Mouse (Mus musculus): ENCODE data around the gene Olfr474. TPM values are rescaled to one million over a fixed set of nuclear protein-coding genes. Genes with fewer than 3 reads are reported as not detected.
"Not testable (repeated sequence)": the region's sequence is repeated elsewhere in the genome, so short reads cannot be mapped to it uniquely, and the experiment has no call there.

The Olfr474 gene
- total RNA-seq (2018; cell fraction: chromatin; rRNA removed), result not detected
- not detected for total RNA-seq (2018; cell fraction: cytosol; rRNA removed)
- total RNA-seq (2018; cell fraction: nucleus; rRNA removed), result not detected
- not detected in 3 replicates for polyA plus RNA-seq (2018)

GRCm38 (mm10) chr7:107954343-107954742 lies at the start of gene Olfr474:
Olfr474 (plus strand) TSS chr7:107954643.
- 87% methylated on average over 1 of the region's 1 CpGs for WGBS (ENCODE audit: missing documents)
- Histone ChIP-seq H3K4me3 (ENCODE audit: inconsistent target) (no peak within 1 kb of the TSS), H3K36me3 (ENCODE audit: inconsistent target) (no peaks in the 10 kb centered on the region), H3K79me2 (ENCODE audit: inconsistent target) (no peaks in the 10 kb centered on the region), H3K27ac (no peak within 1 kb of the TSS)

GRCm38 (mm10) chr7:107930146-107930545 lies 24.3 kb upstream of the Olfr474 start, which contains the start of gene Olfr473:
Olfr473 (plus strand) TSS chr7:107930446.
- no peaks in the 10 kb centered on the region for H3K36me3 ChIP-seq (ENCODE audit: inconsistent target)
- no peak within 1 kb of the TSS for H3K4me3 ChIP-seq (ENCODE audit: inconsistent target)
- 80% methylated on average over 1 of the region's 1 CpGs for WGBS (ENCODE audit: missing documents)
- no peak within 1 kb of the TSS for H3K27ac ChIP-seq
- H3K79me2 ChIP-seq (ENCODE audit: inconsistent target), result no peaks in the 10 kb centered on the region

GRCm38 (mm10) chr7:107952539-107952938 lies 1.9 kb upstream of the Olfr474 start:
- H3K36me3 ChIP-seq (ENCODE audit: inconsistent target); H3K79me2 ChIP-seq (ENCODE audit: inconsistent target); H3K27ac ChIP-seq; H3K4me3 ChIP-seq (ENCODE audit: inconsistent target): not testable (repeated sequence)
- WGBS (ENCODE audit: missing documents), result 97% methylated on average over 6 of the region's 12 CpGs

GRCm38 (mm10) chr7:107964503-107964902 lies 10.1 kb downstream of the Olfr474 start, which contains the start of gene Olfr476:
Olfr476 (plus strand) TSS chr7:107964803.
- H3K79me2 ChIP-seq (ENCODE audit: inconsistent target), result no peaks in the 10 kb centered on the region
- H3K36me3 ChIP-seq (ENCODE audit: inconsistent target), result no peaks in the 10 kb centered on the region
- no peak within 1 kb of the TSS for H3K27ac ChIP-seq
- H3K4me3 ChIP-seq (ENCODE audit: inconsistent target), result no peak within 1 kb of the TSS
- WGBS (ENCODE audit: missing documents), result 60% methylated on average over 1 of the region's 1 CpGs

GRCm38 (mm10) chr7:107986393-107986792 lies 31.9 kb downstream of the Olfr474 start, which contains the start of gene Olfr477:
Olfr477 (plus strand) TSS chr7:107986693.
- Histone ChIP-seq H3K79me2 (ENCODE audit: inconsistent target) (no peaks in the 10 kb centered on the region), H3K36me3 (ENCODE audit: inconsistent target) (no peaks in the 10 kb centered on the region), H3K4me3 (ENCODE audit: inconsistent target) (no peak within 1 kb of the TSS), H3K27ac (no peak within 1 kb of the TSS)
- WGBS (ENCODE audit: missing documents), result 74% methylated on average over 2 of the region's 2 CpGs

Other genes starting within 250 kb of the Olfr474 start
- not detected in 3 replicates for gene Cyb5r2, start 196.6 kb upstream of the Olfr474 start, polyA plus RNA-seq (2018)
- not detected in 3 replicates for gene Ovch2, start 153.4 kb upstream of the Olfr474 start, polyA plus RNA-seq (2018)
- gene Olfr467, start 142.4 kb upstream of the Olfr474 start, polyA plus RNA-seq (2018), result not detected in 3 replicates
- gene Olfr469, start 129.1 kb upstream of the Olfr474 start, polyA plus RNA-seq (2018), result not detected in 3 replicates
- not detected in 3 replicates for gene Olfr470, start 107.2 kb upstream of the Olfr474 start, polyA plus RNA-seq (2018)
- gene Olfr472, start 56.7 kb upstream of the Olfr474 start, polyA plus RNA-seq (2018), result not detected in 3 replicates
- gene Olfr473, start 24.2 kb upstream of the Olfr474 start, polyA plus RNA-seq (2018), result not detected in 3 replicates
- gene Olfr476, start 10.2 kb downstream of the Olfr474 start, polyA plus RNA-seq (2018), result not detected in 3 replicates
- not detected in 3 replicates for gene Olfr477, start 32.0 kb downstream of the Olfr474 start, polyA plus RNA-seq (2018)
- not detected in 3 replicates for gene Olfr478, start 79.3 kb downstream of the Olfr474 start, polyA plus RNA-seq (2018)
- not detected in 3 replicates for gene Olfr479, start 96.0 kb downstream of the Olfr474 start, polyA plus RNA-seq (2018)
- not detected in 3 replicates for gene Olfr480, start 112.7 kb downstream of the Olfr474 start, polyA plus RNA-seq (2018)
- gene Olfr481, start 125.2 kb downstream of the Olfr474 start, polyA plus RNA-seq (2018), result not detected in 3 replicates
- gene Olfr482, start 142.9 kb downstream of the Olfr474 start, polyA plus RNA-seq (2018), result 0.11 TPM in 1 of 3 replicates, not detected in the others
- not detected in 3 replicates for gene Olfr483, start 146.2 kb downstream of the Olfr474 start, polyA plus RNA-seq (2018)
- not detected in 3 replicates for gene Olfr484, start 172.8 kb downstream of the Olfr474 start, polyA plus RNA-seq (2018)
- gene Olfr485, start 205.2 kb downstream of the Olfr474 start, polyA plus RNA-seq (2018), result not detected in 3 replicates
- gene Olfr486, start 218.1 kb downstream of the Olfr474 start, polyA plus RNA-seq (2018), result not detected in 3 replicates